Mouse (Mus musculus): ENCODE measurements at regions not wholly inside any gene's neighbourhood (a gene's known extent, or its start where the extent isn't known, plus 50 kb on each side); places are given as distances from the start of the nearest gene placed in this dataset.

DNA sequence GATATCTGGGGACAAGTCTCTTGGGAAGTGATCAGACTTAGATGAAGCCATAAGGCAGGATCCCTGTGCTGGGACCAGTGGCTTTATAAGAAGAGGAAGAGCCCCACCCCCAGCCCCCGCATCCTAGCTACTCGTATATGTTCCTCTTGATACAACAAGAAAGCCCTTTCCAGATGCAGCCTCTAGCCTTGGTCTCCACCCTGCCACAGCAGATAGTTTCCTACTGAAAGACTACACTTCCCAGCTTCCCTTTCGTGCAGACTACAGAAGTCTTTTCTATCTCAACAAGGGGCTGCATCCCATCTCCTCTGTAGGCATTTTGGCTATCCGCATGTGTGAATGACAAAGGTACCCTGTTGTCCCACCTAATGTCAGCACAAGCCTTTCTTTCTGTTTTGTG is 119.8 kb upstream of the Klf3 start:
- Histone ChIP-seq H3K4me1 (ENCODE audit: control insufficient read depth in 1 of 2, insufficient read depth in 2 of 2) (peaks cover 0 to 8% of the 10 kb centered on the region in 2 experiments; a peak in 2 of 4 replicates), H3K79me2 (replicated peaks; ENCODE audit: control insufficient read depth, extremely low read depth, insufficient read depth, poor library complexity, severe bottlenecking) (no peaks in the 10 kb centered on the region), H3K27me3 (replicated peaks) (no peaks in the 10 kb centered on the region), H3K36me3 (replicated peaks in 1 of 2; ENCODE audit: control insufficient read depth in 1 of 2, insufficient read depth in 1 of 2, low read length in 1 of 2) (no peaks in the 10 kb centered on the region), H3K4me3 (replicated peaks in 1 of 3; ENCODE audit: low read depth in 2 of 3, low read length in 2 of 3, poor library complexity in 1 of 3) (no peak overlapping the region), H3K9me3 (replicated peaks; ENCODE audit: low read length) (peaks cover 5% of the 10 kb centered on the region), H3K9ac (ENCODE audit: insufficient read depth, low read depth) (no peak overlapping the region), H3K4me2 (ENCODE audit: insufficient read depth, low read depth, poor library complexity, severe bottlenecking) (no peak overlapping the region), H3K27ac (ENCODE audit: insufficient read depth, low read depth) (no peak overlapping the region)
- TF ChIP-seq HCFC1 (IDR thresholded peaks at IDR 0.05; ENCODE audit: low read depth, low read length) (no peak), KAT2A (IDR thresholded peaks at IDR 0.05; ENCODE audit: insufficient replicate concordance, low read length) (no peak), PAX5 (IDR thresholded peaks at IDR 0.05; ENCODE audit: low read length) (no peak), IRF4 (IDR thresholded peaks at IDR 0.05; ENCODE audit: low read depth, low read length) (no peak), POLR2AphosphoS2 (IDR thresholded peaks at IDR 0.05; ENCODE audit: low read depth, low read length) (no peak), CHD1 (IDR thresholded peaks at IDR 0.05; ENCODE audit: low read depth, low read length) (no peak), NELFE (IDR thresholded peaks at IDR 0.05; ENCODE audit: low read depth, low read length) (no peak), MXI1 (IDR thresholded peaks at IDR 0.05; ENCODE audit: low read depth, low read length) (no peak), ZKSCAN1 (IDR thresholded peaks at IDR 0.05; ENCODE audit: borderline replicate concordance, low read depth, low read length) (no peak), MAFK (IDR thresholded peaks at IDR 0.05; ENCODE audit: insufficient replicate concordance, low read length) (no peak), TCF12 (IDR thresholded peaks at IDR 0.05; ENCODE audit: low read depth, low read length) (no peak), RCOR1 (conservative IDR thresholded peaks at IDR 0.05; ENCODE audit: low read depth, low read length) (no peak), ZNF384 (IDR thresholded peaks at IDR 0.05; ENCODE audit: low read depth, low read length) (no peak), MEF2A (IDR thresholded peaks at IDR 0.05; ENCODE audit: borderline replicate concordance, low read depth, low read length) (no peak), MAX (IDR thresholded peaks at IDR 0.05; ENCODE audit: low read length) (no peak)
- in situ Hi-C loops (cut with MboI; ENCODE audit: low pct_ligation_motif_present, low pct_unique_long_range_greater_than_20kb, low sequenced_read_pairs) = no loop called here
- DNase-seq (ENCODE audit: extremely low read depth) = no peak
- dilution Hi-C loops (cut with MboI; ENCODE audit: extremely low pct_ligation_motif_present, extremely low pct_unique_long_range_greater_than_20kb, low sequenced_read_pairs) = no loop called here

DNA sequence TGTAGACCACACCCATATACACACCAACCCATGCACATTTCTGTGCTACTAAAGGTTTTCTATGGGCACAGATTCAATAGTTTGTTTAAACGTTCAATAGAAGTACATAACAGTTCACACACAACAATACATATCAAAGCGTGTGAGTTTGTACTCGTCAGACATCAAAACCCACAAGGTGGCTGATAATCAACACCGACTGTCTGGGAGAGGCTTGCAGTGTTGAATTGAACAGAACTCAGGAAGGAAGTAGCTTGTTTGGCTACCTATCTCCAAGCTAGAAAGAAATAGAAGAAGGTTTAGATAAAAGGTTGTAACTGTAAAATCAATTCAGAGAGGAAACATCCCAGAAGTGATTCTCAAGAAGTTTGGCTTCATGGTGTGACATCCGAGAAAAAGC is 118.9 kb upstream of the Klf3 start:
- no peaks in the 10 kb centered on the region for H3K79me2 ChIP-seq (replicated peaks; ENCODE audit: control insufficient read depth, extremely low read depth, insufficient read depth, poor library complexity, severe bottlenecking)
- no peak for DNase-seq (ENCODE audit: extremely low read depth)
- peaks cover 0 to 5% of the 10 kb centered on the region in 2 experiments; a peak in 1 of 4 replicates for H3K4me1 ChIP-seq (ENCODE audit: control insufficient read depth in 1 of 2, insufficient read depth in 2 of 2)
- no peak overlapping the region for H3K4me2 ChIP-seq (ENCODE audit: insufficient read depth, low read depth, poor library complexity, severe bottlenecking)
- TF ChIP-seq TBP (conservative IDR thresholded peaks at IDR 0.05; ENCODE audit: low read depth, low read length) (no peak), CTCF (conservative IDR thresholded peaks at IDR 0.05 in 1 of 2, IDR thresholded peaks at IDR 0.05 in 1 of 2; ENCODE audit: low read depth in 2 of 2, low read length in 2 of 2) (no peak), E2F4 (IDR thresholded peaks at IDR 0.05; ENCODE audit: insufficient replicate concordance, low read depth, low read length) (no peak), GABPA (IDR thresholded peaks at IDR 0.05; ENCODE audit: insufficient replicate concordance, low read depth, low read length) (no peak), SIN3A (IDR thresholded peaks at IDR 0.05; ENCODE audit: low read length) (no peak), ETS1 (conservative IDR thresholded peaks at IDR 0.05; ENCODE audit: low read depth, low read length) (no peak), NRF1 (IDR thresholded peaks at IDR 0.05; ENCODE audit: low read depth, low read length) (no peak), IRF4 (IDR thresholded peaks at IDR 0.05; ENCODE audit: low read depth, low read length) (no peak), SMC3 (IDR thresholded peaks at IDR 0.05; ENCODE audit: low read depth, low read length) (no peak), ELF1 (IDR thresholded peaks at IDR 0.05; ENCODE audit: low read depth, low read length) (no peak), ZC3H11A (IDR thresholded peaks at IDR 0.05; ENCODE audit: low read depth, low read length) (no peak), CHD2 (IDR thresholded peaks at IDR 0.05; ENCODE audit: low read length) (no peak), USF2 (conservative IDR thresholded peaks at IDR 0.05; ENCODE audit: low read depth, low read length) (no peak), RAD21 (IDR thresholded peaks at IDR 0.05; ENCODE audit: low read depth, low read length) (no peak), POLR2AphosphoS2 (IDR thresholded peaks at IDR 0.05; ENCODE audit: low read depth, low read length) (no peak)
- dilution Hi-C loops (cut with MboI; ENCODE audit: extremely low pct_ligation_motif_present, extremely low pct_unique_long_range_greater_than_20kb, low sequenced_read_pairs) (no loop called here), in situ Hi-C loops (cut with MboI; ENCODE audit: low pct_ligation_motif_present, low pct_unique_long_range_greater_than_20kb, low sequenced_read_pairs) (no loop called here)
- H3K9ac ChIP-seq (ENCODE audit: insufficient read depth, low read depth) = no peak overlapping the region
- H3K36me3 ChIP-seq (replicated peaks in 1 of 2; ENCODE audit: control insufficient read depth in 1 of 2, insufficient read depth in 1 of 2, low read length in 1 of 2) = no peaks in the 10 kb centered on the region
- H3K9me3 ChIP-seq (replicated peaks; ENCODE audit: low read length) = peaks cover 5% of the 10 kb centered on the region
- no peaks in the 10 kb centered on the region for H3K27me3 ChIP-seq (replicated peaks)
- H3K4me3 ChIP-seq (replicated peaks in 1 of 3; ENCODE audit: low read depth in 2 of 3, low read length in 2 of 3, poor library complexity in 1 of 3) = no peak overlapping the region
- no peak overlapping the region for H3K27ac ChIP-seq (ENCODE audit: insufficient read depth, low read depth)

Measured in CH12.LX (cell line).